Mouse (Mus musculus) MEL (cell line): ENCODE measurements at regions not wholly inside any gene's neighbourhood (a gene's known extent, or its start where the extent isn't known, plus 50 kb on each side); places are given as distances from the start of the nearest gene placed in this dataset.

Source experiments
- EP300 ChIP-seq, 2 experiments: IDR thresholded peaks; 2 replicates each; pipeline ENCODE4 v1.6.1; 2011; ENCODE audit warnings: improper control_type of control experiment in 2 of 2, low read length in 2 of 2, low read depth in 1 of 2, mild to moderate bottlenecking in 1 of 2
- MAX ChIP-seq: IDR thresholded peaks from 2 replicates; pipeline ENCODE4 v1.6.1; 2011; ENCODE audit warnings: low read length, improper control_type of control experiment
- POLR2A ChIP-seq, 2 experiments: IDR thresholded peaks; 2 replicates each; pipeline ENCODE4 v1.6.1; 2011 to 2012; ENCODE audit warnings: low read length in 2 of 2, mild to moderate bottlenecking in 2 of 2, control low read depth in 1 of 2, improper control_type of control experiment in 1 of 2, low read depth in 1 of 2, moderate library complexity in 1 of 2; ENCODE audit not compliant: control insufficient read depth in 1 of 2, insufficient read depth in 1 of 2, poor library complexity in 1 of 2
- RCOR1 ChIP-seq: IDR thresholded peaks from 2 replicates; pipeline ENCODE4 v1.6.1; 2012; ENCODE audit warnings: low read depth, mild to moderate bottlenecking, inconsistent platforms, low read length, improper control_type of control experiment
- SMC3 ChIP-seq: IDR thresholded peaks from 2 replicates; pipeline ENCODE4 v1.6.1; 2011; ENCODE audit warnings: low read depth, low read length, improper control_type of control experiment
- ZMIZ1 ChIP-seq: IDR thresholded peaks from 2 replicates; pipeline ENCODE4 v1.6.1; 2012; ENCODE audit warnings: low read depth, mild to moderate bottlenecking, inconsistent platforms, low read length, improper control_type of control experiment, moderate library complexity
- ZNF384 ChIP-seq: IDR thresholded peaks from 2 replicates; pipeline ENCODE4 v1.6.1; 2012; ENCODE audit warnings: low read depth, mild to moderate bottlenecking, inconsistent platforms, low read length, improper control_type of control experiment

DNA sequence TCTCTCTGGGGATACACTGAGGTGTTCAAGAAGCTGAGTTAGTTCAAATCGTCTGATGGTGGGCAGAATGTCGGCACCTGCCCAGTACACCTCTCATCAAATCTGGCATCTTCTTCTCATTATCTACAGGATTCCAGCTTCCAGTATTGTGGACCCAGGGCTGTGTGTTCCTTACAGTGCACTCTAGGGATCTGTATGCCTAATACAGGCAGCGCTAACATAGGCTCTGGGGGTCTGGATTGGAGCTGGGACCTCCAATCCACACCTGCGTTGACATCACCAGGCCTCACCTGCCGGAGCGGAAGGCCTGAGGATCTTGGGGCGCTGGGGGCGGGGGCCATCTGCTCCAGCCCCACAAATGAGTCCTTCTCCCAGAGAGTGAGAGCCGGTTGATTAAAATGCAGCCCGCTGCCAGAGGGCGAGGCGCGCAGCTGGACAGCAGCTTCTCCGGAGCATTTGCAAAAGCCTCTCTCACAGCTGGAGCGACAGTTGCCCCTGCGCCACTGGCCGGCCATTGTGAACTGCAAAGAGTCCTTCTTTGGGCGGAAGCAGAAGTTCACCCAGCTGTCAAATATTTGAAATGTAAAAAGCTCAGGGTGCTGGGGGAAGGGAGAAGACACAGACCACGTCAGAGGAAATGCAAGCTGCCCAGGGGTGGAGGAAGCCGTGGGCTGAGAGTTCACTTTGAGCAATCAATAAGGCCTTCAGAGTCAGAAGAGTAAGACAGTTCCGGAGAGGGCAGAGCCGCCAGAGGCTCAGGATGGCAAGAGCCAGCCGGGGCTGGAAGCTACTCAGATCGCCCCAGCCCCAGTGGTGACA lies 347.0 kb downstream of the Rnf144a start:
- TF ChIP-seq MAX (no peak), RCOR1 (no peak), ZNF384 (no peak), POLR2A (IDR thresholded peaks at IDR 0.05; ENCODE audit: control insufficient read depth in 1 of 2, insufficient read depth in 1 of 2, low read depth in 1 of 2, low read length in 2 of 2, poor library complexity in 1 of 2) (no peak), ZMIZ1 (no peak), SMC3 (no peak), EP300 (IDR thresholded peaks at IDR 0.05; ENCODE audit: low read depth in 1 of 2, low read length in 2 of 2) (no peak)
